Comparison of ENCODE assay signal across 8 mouse cellular contexts in genomic region chr13:25270402-25270801, GRCm38 (mm10). TPM values are rescaled to one million over a fixed set of nuclear protein-coding genes. Genes with fewer than 3 reads are reported as not detected.
A peak's percentile ranks its signal among the peaks of the same experiment; 100 is the strongest.
DNase-seq lines count a peak whose midpoint lies in the region; ATAC-seq and TF ChIP-seq lines count a peak whose summit lies in the region.
"Not testable (repeated sequence)": the region's sequence is repeated elsewhere in the genome, so short reads cannot be mapped to it uniquely, and the experiment has no call there.
"Had no signal": no experiment of that assay in that cellular context is flagged by ENCODE, and none has a peak within 500 bp of the region (broad histone marks: within the 10 kb centered on the region; RNA-seq: fewer than 3 reads in every experiment).

Gene Nrsn1 (minus strand): TSS chr13:25270502.

- 38% methylated on average over 2 of the region's 2 CpGs for WGBS in embryonic facial prominence, embryonic 13.5 days
- WGBS in heart, embryonic 10.5 days: 56% methylated on average over 2 of the region's 2 CpGs
- 51% methylated on average over 2 of the region's 2 CpGs for WGBS in hindbrain, embryonic 15.5 days
- WGBS in limb, embryonic 10.5 days: 66% methylated on average over 2 of the region's 2 CpGs
- WGBS in lung, embryonic 14.5 days: 41% methylated on average over 2 of the region's 2 CpGs
- WGBS in neural tube, embryonic 11.5 days: 57% methylated on average over 2 of the region's 2 CpGs

- H3K36me3 ChIP-seq in embryonic facial prominence, embryonic 13.5 days; heart, embryonic 10.5 days; hindbrain, embryonic 15.5 days; limb, embryonic 10.5 days; lung, embryonic 14.5 days (ENCODE audit: insufficient read depth); neural tube, embryonic 11.5 days (ENCODE audit: control insufficient read depth, insufficient read depth, low read length): not testable (repeated sequence)

- not testable (repeated sequence) for H3K9me3 ChIP-seq in embryonic facial prominence, embryonic 13.5 days; heart, embryonic 10.5 days; hindbrain, embryonic 15.5 days; limb, embryonic 10.5 days (replicated peaks); lung, embryonic 14.5 days (ENCODE audit: low read depth, low read length); neural tube, embryonic 11.5 days (ENCODE audit: control insufficient read depth, low read length)

- H3K4me3 ChIP-seq in embryonic facial prominence, embryonic 13.5 days: peak within 1 kb of the TSS; percentile 47
- peak within 1 kb of the TSS; percentile 60 for H3K4me3 ChIP-seq in heart, embryonic 10.5 days
- H3K4me3 ChIP-seq in hindbrain, embryonic 15.5 days: peak within 1 kb of the TSS; percentile 55
- H3K4me3 ChIP-seq in limb, embryonic 10.5 days: peak within 1 kb of the TSS; percentile 51
- H3K4me3 ChIP-seq in lung, embryonic 14.5 days (ENCODE audit: low read depth, low read length): peak within 1 kb of the TSS; percentile 32
- peak within 1 kb of the TSS; percentile 32 for H3K4me3 ChIP-seq in neural tube, embryonic 11.5 days (ENCODE audit: low read depth, low read length)

- not testable (repeated sequence) for H3K27ac ChIP-seq in embryonic facial prominence, embryonic 13.5 days; heart, embryonic 10.5 days; limb, embryonic 10.5 days; lung, embryonic 14.5 days (ENCODE audit: low read depth); neural tube, embryonic 11.5 days (ENCODE audit: low read depth, low read length)
- H3K27ac ChIP-seq in hindbrain, embryonic 15.5 days (replicated peaks): peak within 1 kb of the TSS; percentile 56; the same call in 1 of the 2 replicates

- not testable (repeated sequence) for H3K9ac ChIP-seq in embryonic facial prominence, embryonic 13.5 days; lung, embryonic 14.5 days
- H3K9ac ChIP-seq in hindbrain, embryonic 15.5 days: peak within 1 kb of the TSS; percentile 52
- peak within 1 kb of the TSS; percentile 35 for H3K9ac ChIP-seq in neural tube, embryonic 11.5 days (ENCODE audit: low read length)

- not testable (repeated sequence) for TF ChIP-seq CTCF in lung, embryonic 14.5 days (IDR thresholded peaks at IDR 0.05; ENCODE audit: low read depth)

- not testable (repeated sequence) for ATAC-seq in embryonic facial prominence, embryonic 13.5 days (ENCODE audit: insufficient number of reproducible peaks, insufficient read depth, low FRiP score, low TSS enrichment, low read depth); lung, embryonic 14.5 days (ENCODE audit: insufficient read depth); neural tube, embryonic 11.5 days (ENCODE audit: insufficient read depth, low FRiP score, low TSS enrichment)
- peak; percentile 10; the same call in 1 of the 2 replicates for ATAC-seq in hindbrain, embryonic 15.5 days (ENCODE audit: low FRiP score, low read depth)

- H3K4me2 ChIP-seq in embryonic facial prominence, embryonic 13.5 days: peak within 1 kb of the TSS; percentile 90
- H3K4me2 ChIP-seq in hindbrain, embryonic 15.5 days: peak within 1 kb of the TSS; percentile 67
- H3K4me2 ChIP-seq in lung, embryonic 14.5 days: peak within 1 kb of the TSS; percentile 72
- peak within 1 kb of the TSS; percentile 58 for H3K4me2 ChIP-seq in neural tube, embryonic 11.5 days (ENCODE audit: low read depth)

- H3K27me3 ChIP-seq in embryonic facial prominence, embryonic 13.5 days; heart, embryonic 10.5 days (ENCODE audit: insufficient read depth, poor library complexity, severe bottlenecking); hindbrain, embryonic 15.5 days; limb, embryonic 10.5 days (ENCODE audit: low read depth, poor library complexity, severe bottlenecking); lung, embryonic 14.5 days (ENCODE audit: insufficient read depth, low read length); neural tube, embryonic 11.5 days (ENCODE audit: control insufficient read depth, insufficient read depth, low read length): not testable (repeated sequence)

- H3K4me1 ChIP-seq in embryonic facial prominence, embryonic 13.5 days; lung, embryonic 14.5 days (ENCODE audit: insufficient read depth); neural tube, embryonic 11.5 days (ENCODE audit: control insufficient read depth, insufficient read depth, low read length): not testable (repeated sequence)
- H3K4me1 ChIP-seq in heart, embryonic 10.5 days: peaks cover 13% of the 10 kb centered on the region
- peaks cover 17% of the 10 kb centered on the region for H3K4me1 ChIP-seq in hindbrain, embryonic 15.5 days (replicated peaks)
- H3K4me1 ChIP-seq in limb, embryonic 10.5 days: peaks cover 11% of the 10 kb centered on the region

- not testable (repeated sequence) for DNase-seq in heart, embryonic 10.5 days (ENCODE audit: low spot score); layer of hippocampus, adult 8-10 months (ENCODE audit: low spot score in 2 of 2); limb, embryonic 10.5 days (ENCODE audit: low spot score); lung, embryonic 14.5 days; neural tube, embryonic 11.5 days (ENCODE audit: low spot score)

RNA-seq across cellular contexts. Expression of gene Nrsn1, which starts in this region (rescaled TPM):
- polyA plus RNA-seq in embryonic facial prominence, embryonic 13.5 days (2015; fragmentation: Nextera tagmentation; extraction: Ambion mirVana): 0.81 and 1.5 TPM in 2 replicates
- polyA plus RNA-seq in heart, embryonic 10.5 days (2016; fragmentation: Nextera tagmentation; extraction: Ambion mirVana): 0.26 and 0.64 TPM in 2 replicates
- polyA plus RNA-seq in hindbrain, embryonic 15.5 days (2015; fragmentation: Nextera tagmentation; extraction: Ambion mirVana): 68.3 and 73.5 TPM in 2 replicates
- total RNA-seq in layer of hippocampus, adult 8-10 months (2022): 100 to 1,000 TPM; 287 to 349 (median 321) TPM
- 0.34 and 0.55 TPM in 2 replicates for polyA plus RNA-seq in limb, embryonic 10.5 days (2016; fragmentation: Nextera tagmentation; extraction: Ambion mirVana)
- polyA plus RNA-seq in lung, embryonic 14.5 days (2014; fragmentation: Nextera tagmentation; extraction: Ambion mirVana): 0.24 and 0.46 TPM in 2 replicates
- polyA plus RNA-seq in neural tube, embryonic 11.5 days (2014; fragmentation: Nextera tagmentation; extraction: Ambion mirVana): 12.5 and 15.4 TPM in 2 replicates
- total RNA-seq: granulocyte monocyte progenitor cell, adult 5-6 weeks had no signal
